Mouse (Mus musculus): ENCODE measurements around the gene Mrps7. TPM values are rescaled to one million over a fixed set of nuclear protein-coding genes. Genes with fewer than 3 reads are reported as not detected.

The Mrps7 gene
- polyA plus RNA-seq, 1 experiment from 2014 or later, result 68.0 TPM

DNA sequence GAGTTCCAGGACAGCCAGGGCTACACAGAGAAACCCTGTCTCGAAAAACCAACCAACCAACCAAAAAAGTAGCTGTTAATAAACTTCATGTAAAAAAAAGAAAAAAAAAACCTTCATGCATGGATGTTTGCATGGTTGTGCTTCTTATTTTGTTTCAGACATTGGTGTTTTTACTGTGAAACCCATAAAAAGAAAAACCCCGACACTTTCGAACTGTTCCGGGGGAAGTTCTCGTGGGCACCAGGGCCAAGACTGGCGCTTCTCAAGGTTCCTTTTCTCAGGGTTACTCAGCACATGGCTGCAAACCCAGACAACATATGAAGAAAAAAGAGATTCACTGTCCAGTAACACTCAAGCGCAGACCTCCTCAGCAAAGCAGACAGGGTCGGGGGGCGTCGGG is 29.1 kb downstream of the Mrps7 start:
- ATAC-seq, result no peak
- WGBS, result 89% methylated on average over 10 of the region's 10 CpGs

DNA sequence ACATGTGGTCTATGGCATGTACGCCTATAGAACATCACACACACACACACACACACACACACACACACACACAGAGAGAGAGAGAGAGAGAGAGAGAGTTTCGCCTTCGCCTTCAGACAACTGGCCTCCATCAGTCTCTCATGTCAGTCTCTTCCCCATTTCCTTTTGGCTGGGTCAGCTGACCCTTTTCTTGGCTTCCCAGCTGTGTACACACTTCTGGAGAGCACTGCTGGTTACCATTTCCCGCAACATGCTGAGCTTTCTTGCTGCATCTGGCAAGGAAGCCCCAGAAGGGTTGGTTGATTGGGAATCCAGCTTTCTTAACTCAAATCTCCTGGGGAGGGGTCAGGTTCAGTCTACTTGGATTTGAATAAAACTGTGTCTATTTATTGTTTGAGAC is 30.4 kb downstream of the Mrps7 start:
- no peak overlapping the region for H3K27ac ChIP-seq (ENCODE audit: low read length)
- no peaks in the 10 kb centered on the region for H3K27me3 ChIP-seq (replicated peaks; ENCODE audit: control insufficient read depth, insufficient read depth, low read length)
- WGBS, result 84% methylated on average over 4 of the region's 4 CpGs
- ATAC-seq, result no peak
- no peak overlapping the region for H3K9ac ChIP-seq (replicated peaks; ENCODE audit: low read depth, low read length)
- no peaks in the 10 kb centered on the region for H3K4me1 ChIP-seq (replicated peaks; ENCODE audit: control insufficient read depth, insufficient read depth, low read length)
- H3K4me3 ChIP-seq (replicated peaks; ENCODE audit: low read length), result no peak overlapping the region
- no peaks in the 10 kb centered on the region for H3K36me3 ChIP-seq (ENCODE audit: control insufficient read depth, insufficient read depth)
- H3K4me2 ChIP-seq (ENCODE audit: low read length), result no peak overlapping the region
- H3K9me3 ChIP-seq (ENCODE audit: control insufficient read depth, low read length), result no peaks in the 10 kb centered on the region

More for the DNA sequence above, 29.1 kb downstream of the Mrps7 start:
- no peak overlapping the region for H3K9ac ChIP-seq (replicated peaks; ENCODE audit: low read depth, low read length)
- no peak overlapping the region for H3K4me2 ChIP-seq (ENCODE audit: low read length)
- H3K9me3 ChIP-seq (ENCODE audit: control insufficient read depth, low read length), result no peaks in the 10 kb centered on the region
- H3K36me3 ChIP-seq (ENCODE audit: control insufficient read depth, insufficient read depth), result no peaks in the 10 kb centered on the region
- no peak overlapping the region for H3K27ac ChIP-seq (ENCODE audit: low read length)
- H3K4me3 ChIP-seq (replicated peaks; ENCODE audit: low read length), result no peak overlapping the region
- H3K27me3 ChIP-seq (replicated peaks; ENCODE audit: control insufficient read depth, insufficient read depth, low read length), result no peaks in the 10 kb centered on the region
- 0 out of 2 replicates have a peak, but pooled peaks cover 3% of the 10 kb centered on the region for H3K4me1 ChIP-seq (replicated peaks; ENCODE audit: control insufficient read depth, insufficient read depth, low read length)

DNA sequence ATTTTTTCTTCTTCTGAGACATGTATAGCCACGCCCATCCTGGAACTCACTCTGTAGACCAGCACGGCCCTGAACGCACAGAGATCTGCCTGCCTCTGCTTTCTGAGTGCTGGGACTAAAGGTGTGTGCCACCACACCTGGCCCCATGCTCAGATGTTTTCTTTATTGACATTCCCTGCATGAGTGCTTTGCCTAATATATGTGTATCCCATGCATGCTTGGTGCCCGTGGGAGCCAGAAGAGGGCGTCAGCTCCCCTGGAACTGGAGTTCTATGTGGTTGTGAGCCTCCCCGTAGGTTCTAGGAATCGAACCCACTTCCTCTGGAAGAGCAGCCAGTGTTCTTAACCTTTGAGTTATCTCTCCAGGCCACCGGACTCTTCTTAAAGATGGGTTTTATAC is 31.3 kb downstream of the Mrps7 start:
- no peak overlapping the region for H3K4me3 ChIP-seq (replicated peaks; ENCODE audit: low read length)
- H3K4me1 ChIP-seq (replicated peaks; ENCODE audit: control insufficient read depth, insufficient read depth, low read length), result no peaks in the 10 kb centered on the region
- no peaks in the 10 kb centered on the region for H3K9me3 ChIP-seq (ENCODE audit: control insufficient read depth, low read length)
- no peak for ATAC-seq
- no peak overlapping the region for H3K9ac ChIP-seq (replicated peaks; ENCODE audit: low read depth, low read length)
- no peaks in the 10 kb centered on the region for H3K27me3 ChIP-seq (replicated peaks; ENCODE audit: control insufficient read depth, insufficient read depth, low read length)
- H3K27ac ChIP-seq (ENCODE audit: low read length), result no peak overlapping the region
- H3K36me3 ChIP-seq (ENCODE audit: control insufficient read depth, insufficient read depth), result no peaks in the 10 kb centered on the region
- H3K4me2 ChIP-seq (ENCODE audit: low read length), result no peak overlapping the region
- WGBS, result 84% methylated on average over 8 of the region's 8 CpGs

GRCm38 (mm10) chr11:115635484-115635883 is 31.8 kb downstream of the Mrps7 start:
- no peak overlapping the region for H3K9ac ChIP-seq (replicated peaks; ENCODE audit: low read depth, low read length)
- H3K4me2 ChIP-seq (ENCODE audit: low read length), result no peak overlapping the region
- H3K27ac ChIP-seq (ENCODE audit: low read length), result no peak overlapping the region
- H3K9me3 ChIP-seq (ENCODE audit: control insufficient read depth, low read length), result no peaks in the 10 kb centered on the region
- WGBS, result 76% methylated on average over 8 of the region's 8 CpGs
- H3K27me3 ChIP-seq (replicated peaks; ENCODE audit: control insufficient read depth, insufficient read depth, low read length), result no peaks in the 10 kb centered on the region
- ATAC-seq, result no peak
- H3K4me1 ChIP-seq (replicated peaks; ENCODE audit: control insufficient read depth, insufficient read depth, low read length), result no peaks in the 10 kb centered on the region
- no peaks in the 10 kb centered on the region for H3K36me3 ChIP-seq (ENCODE audit: control insufficient read depth, insufficient read depth)
- no peak overlapping the region for H3K4me3 ChIP-seq (replicated peaks; ENCODE audit: low read length)

- no peaks in the 10 kb centered on the region for H3K27me3 ChIP-seq (replicated peaks; ENCODE audit: control insufficient read depth, insufficient read depth, low read length)
- H3K4me2 ChIP-seq (ENCODE audit: low read length), result no peak overlapping the region
- H3K4me1 ChIP-seq (replicated peaks; ENCODE audit: control insufficient read depth, insufficient read depth, low read length), result no peaks in the 10 kb centered on the region
- 84% methylated on average over 3 of the region's 3 CpGs for WGBS
- H3K27ac ChIP-seq (ENCODE audit: low read length), result no peak overlapping the region
- H3K9me3 ChIP-seq (ENCODE audit: control insufficient read depth, low read length), result no peaks in the 10 kb centered on the region
- no peaks in the 10 kb centered on the region for H3K36me3 ChIP-seq (ENCODE audit: control insufficient read depth, insufficient read depth)
- H3K9ac ChIP-seq (replicated peaks; ENCODE audit: low read depth, low read length), result no peak overlapping the region
- H3K4me3 ChIP-seq (replicated peaks; ENCODE audit: low read length), result no peak overlapping the region
- ATAC-seq, result no peak
Observed at GRCm38 (mm10) chr11:115636960-115637359, 33.2 kb downstream of the Mrps7 start.

DNA sequence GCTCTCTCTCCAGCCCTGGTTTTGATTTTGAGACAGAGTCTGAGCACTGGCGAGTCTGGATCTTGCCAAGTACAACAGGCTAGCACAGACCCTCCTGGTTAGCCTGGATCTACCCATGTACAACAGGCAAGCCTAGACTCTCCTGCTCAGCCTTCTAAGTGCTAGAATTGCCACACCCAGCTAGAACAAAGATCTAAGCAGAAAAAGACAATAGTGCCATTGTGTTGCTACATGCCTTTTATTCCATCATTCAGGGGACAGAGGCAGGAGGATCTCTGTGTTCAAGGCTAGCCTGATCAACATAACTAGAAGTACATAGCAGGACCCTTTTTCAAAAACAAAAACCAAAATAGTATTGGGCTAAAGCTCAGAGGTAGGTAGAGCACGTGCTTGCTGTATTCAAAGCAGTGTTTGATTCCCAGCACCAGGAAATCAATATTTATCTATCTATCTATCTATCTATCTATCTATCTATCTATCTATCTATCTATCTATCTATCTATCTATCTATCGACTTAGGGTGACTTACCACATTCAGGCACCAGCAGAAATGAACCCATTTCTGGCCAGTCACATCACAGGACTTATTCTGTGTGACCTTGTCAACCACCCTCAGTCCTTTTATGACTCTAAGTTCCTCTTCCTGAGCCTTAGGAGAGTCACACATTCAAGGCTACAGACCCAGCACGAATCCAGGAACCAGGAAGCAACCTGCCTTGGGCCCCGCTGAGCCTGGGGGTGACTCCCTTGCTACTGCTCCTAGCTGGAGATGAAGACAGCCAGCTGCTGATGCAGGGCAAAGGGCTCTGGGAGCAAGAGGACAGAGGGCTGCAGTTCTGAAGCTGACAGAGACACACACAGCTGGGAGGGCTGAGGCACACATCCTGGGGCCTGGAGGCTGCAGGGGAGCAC is 35.0 kb downstream of the Mrps7 start:
- H3K27ac ChIP-seq (ENCODE audit: low read length), result no peak overlapping the region
- ATAC-seq, result no peak
- no peaks in the 10 kb centered on the region for H3K4me1 ChIP-seq (replicated peaks; ENCODE audit: control insufficient read depth, insufficient read depth, low read length)
- no peak overlapping the region for H3K4me3 ChIP-seq (replicated peaks; ENCODE audit: low read length)
- no peaks in the 10 kb centered on the region for H3K36me3 ChIP-seq (ENCODE audit: control insufficient read depth, insufficient read depth)
- no peak overlapping the region for H3K9ac ChIP-seq (replicated peaks; ENCODE audit: low read depth, low read length)
- WGBS, result 82% methylated on average over 5 of the region's 5 CpGs
- H3K9me3 ChIP-seq (ENCODE audit: control insufficient read depth, low read length), result no peaks in the 10 kb centered on the region
- H3K27me3 ChIP-seq (replicated peaks; ENCODE audit: control insufficient read depth, insufficient read depth, low read length), result no peaks in the 10 kb centered on the region
- H3K4me2 ChIP-seq (ENCODE audit: low read length), result no peak overlapping the region

GRCm38 (mm10) chr11:115639540-115639939 is 35.8 kb downstream of the Mrps7 start:
- WGBS, result 93% methylated on average over 4 of the region's 4 CpGs
- H3K9me3 ChIP-seq (ENCODE audit: control insufficient read depth, low read length), result no peaks in the 10 kb centered on the region
- H3K4me3 ChIP-seq (replicated peaks; ENCODE audit: low read length), result no peak overlapping the region
- no peak for ATAC-seq
- no peak overlapping the region for H3K27ac ChIP-seq (ENCODE audit: low read length)
- no peaks in the 10 kb centered on the region for H3K27me3 ChIP-seq (replicated peaks; ENCODE audit: control insufficient read depth, insufficient read depth, low read length)
- no peak overlapping the region for H3K4me2 ChIP-seq (ENCODE audit: low read length)
- no peaks in the 10 kb centered on the region for H3K4me1 ChIP-seq (replicated peaks; ENCODE audit: control insufficient read depth, insufficient read depth, low read length)
- H3K9ac ChIP-seq (replicated peaks; ENCODE audit: low read depth, low read length), result no peak overlapping the region
- H3K36me3 ChIP-seq (ENCODE audit: control insufficient read depth, insufficient read depth), result no peaks in the 10 kb centered on the region

DNA sequence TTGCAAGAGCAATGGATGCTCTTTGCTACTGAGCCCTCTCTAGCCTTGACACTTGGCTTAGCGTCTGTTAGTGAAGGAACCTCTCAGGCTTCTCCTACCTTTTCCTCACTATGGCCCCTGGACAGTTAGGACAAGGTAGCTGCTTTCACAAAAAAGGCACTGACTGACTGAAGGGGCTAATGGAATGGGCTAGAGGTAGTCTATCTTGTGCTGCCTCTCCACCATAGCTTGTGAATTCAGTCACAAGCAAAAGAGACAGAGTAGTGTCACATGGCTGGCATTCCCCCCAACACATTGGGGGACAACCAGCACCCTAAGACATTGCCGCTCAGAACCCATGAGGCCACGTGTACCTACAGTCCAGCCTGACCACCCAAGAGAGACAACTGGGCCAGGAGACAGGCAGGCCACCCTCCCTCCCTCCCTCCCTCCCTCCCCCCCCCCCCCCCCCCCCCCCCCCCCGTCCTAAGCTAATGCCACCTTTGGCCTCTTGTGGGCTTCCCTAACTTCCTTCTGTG is 36.6 kb downstream of the Mrps7 start:
- 84% methylated on average over 3 of the region's 4 CpGs for WGBS
- ATAC-seq, result no peak
- H3K27me3 ChIP-seq (replicated peaks; ENCODE audit: control insufficient read depth, insufficient read depth, low read length), result no peaks in the 10 kb centered on the region
- no peak overlapping the region for H3K4me3 ChIP-seq (replicated peaks; ENCODE audit: low read length)
- H3K4me1 ChIP-seq (replicated peaks; ENCODE audit: control insufficient read depth, insufficient read depth, low read length), result no peaks in the 10 kb centered on the region
- H3K9me3 ChIP-seq (ENCODE audit: control insufficient read depth, low read length), result no peaks in the 10 kb centered on the region
- no peak overlapping the region for H3K9ac ChIP-seq (replicated peaks; ENCODE audit: low read depth, low read length)
- H3K27ac ChIP-seq (ENCODE audit: low read length), result no peak overlapping the region
- peaks cover 2% of the 10 kb centered on the region; the same call in 1 of the 2 replicates for H3K36me3 ChIP-seq (ENCODE audit: control insufficient read depth, insufficient read depth)
- no peak overlapping the region for H3K4me2 ChIP-seq (ENCODE audit: low read length)

- ATAC-seq, result no peak
Observed at GRCm38 (mm10) chr11:115640978-115641663, 37.4 kb downstream of the Mrps7 start.

More at GRCm38 (mm10) chr11:115640978-115641663, 37.4 kb downstream of the Mrps7 start:
- no peaks in the 10 kb centered on the region for H3K27me3 ChIP-seq (replicated peaks; ENCODE audit: control insufficient read depth, insufficient read depth, low read length)
- H3K4me3 ChIP-seq (replicated peaks; ENCODE audit: low read length), result no peak overlapping the region
- H3K9me3 ChIP-seq (ENCODE audit: control insufficient read depth, low read length), result no peaks in the 10 kb centered on the region
- H3K4me1 ChIP-seq (replicated peaks; ENCODE audit: control insufficient read depth, insufficient read depth, low read length), result no peaks in the 10 kb centered on the region
- no peak overlapping the region for H3K27ac ChIP-seq (ENCODE audit: low read length)
- WGBS, result 58% methylated on average over 14 of the region's 14 CpGs
- H3K4me2 ChIP-seq (ENCODE audit: low read length), result no peak overlapping the region
- H3K9ac ChIP-seq (replicated peaks; ENCODE audit: low read depth, low read length), result 0 out of 2 replicates have a peak overlapping the region, but pooled peaks have one; percentile 25
- H3K36me3 ChIP-seq (ENCODE audit: control insufficient read depth, insufficient read depth), result peaks cover 2% of the 10 kb centered on the region; the same call in 1 of the 2 replicates

Measured in forebrain, embryonic 16.5 days (tissue).